Mouse (Mus musculus): ENCODE data around the gene Rarres1. TPM values are rescaled to one million over a fixed set of nuclear protein-coding genes. Genes with fewer than 3 reads are reported as not detected.
A peak's percentile ranks its signal among the peaks of the same experiment; 100 is the strongest.

Gene Rarres1
- polyA plus RNA-seq, 1 experiment: 0.03 TPM

DNA sequence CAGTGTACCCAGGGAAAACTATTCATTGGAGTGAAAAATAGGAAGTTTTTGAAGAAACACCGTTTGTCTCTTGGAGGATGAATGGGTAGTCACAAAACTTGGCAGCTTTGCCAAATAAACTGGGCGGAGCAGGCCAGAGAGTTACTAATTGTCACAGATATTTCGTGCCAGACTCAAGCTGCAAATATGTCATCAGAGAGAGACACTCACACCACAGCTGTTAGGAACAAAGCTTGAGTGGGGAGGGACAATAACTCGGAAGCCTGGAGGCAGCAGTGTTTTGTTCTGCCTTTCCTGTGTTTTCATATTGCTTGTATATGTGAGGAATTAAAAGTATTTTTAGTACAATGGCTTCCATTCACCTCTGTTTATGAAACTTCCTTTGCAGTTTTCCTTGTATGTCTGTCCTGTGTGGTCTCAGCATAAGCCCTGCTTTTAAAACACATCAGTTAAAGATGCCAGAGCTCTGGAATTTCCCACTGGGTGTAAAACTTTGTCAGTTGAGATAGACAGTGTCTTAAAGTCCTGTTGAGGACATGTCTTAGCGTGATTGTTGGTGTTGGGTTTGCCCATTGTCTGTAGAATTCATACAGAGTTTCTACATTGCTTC, 64.6 kb downstream of the Rarres1 start:
- no peaks in the 10 kb centered on the region for H3K4me1 ChIP-seq (ENCODE audit: control insufficient read depth)
- H3K36me3 ChIP-seq (ENCODE audit: control insufficient read depth): peaks cover 79% of the 10 kb centered on the region

GRCm38 (mm10) chr3:67449660-67450059, 65.7 kb downstream of the Rarres1 start:
- TF ChIP-seq TAL1 (IDR thresholded peaks at IDR 0.05; ENCODE audit: low read length) (no peak), GATA1 (IDR thresholded peaks at IDR 0.05; ENCODE audit: low read length) (no peak)
- Histone ChIP-seq H3K4me1 (ENCODE audit: control insufficient read depth) (no peaks in the 10 kb centered on the region), H3K9me3 (ENCODE audit: control insufficient read depth, low read length) (no peaks in the 10 kb centered on the region), H3K4me3 (replicated peaks) (no peak overlapping the region), H3K27me3 (ENCODE audit: control insufficient read depth) (no peaks in the 10 kb centered on the region), H3K36me3 (ENCODE audit: control insufficient read depth) (peaks cover 79% of the 10 kb centered on the region)

More for the DNA sequence above, 64.6 kb downstream of the Rarres1 start:
- no peak overlapping the region for H3K4me3 ChIP-seq (replicated peaks)
- TF ChIP-seq GATA1 (IDR thresholded peaks at IDR 0.05; ENCODE audit: low read length): no peak
- no peak for TF ChIP-seq TAL1 (IDR thresholded peaks at IDR 0.05; ENCODE audit: low read length)
- no peaks in the 10 kb centered on the region for H3K27me3 ChIP-seq (ENCODE audit: control insufficient read depth)
- H3K9me3 ChIP-seq (ENCODE audit: control insufficient read depth, low read length): no peaks in the 10 kb centered on the region

GRCm38 (mm10) chr3:67447143-67447542, 68.2 kb downstream of the Rarres1 start:
- no peaks in the 10 kb centered on the region for H3K4me1 ChIP-seq (ENCODE audit: control insufficient read depth)
- no peak overlapping the region for H3K4me3 ChIP-seq (replicated peaks)
- H3K9me3 ChIP-seq (ENCODE audit: control insufficient read depth, low read length): no peaks in the 10 kb centered on the region
- no peak for TF ChIP-seq TAL1 (IDR thresholded peaks at IDR 0.05; ENCODE audit: low read length)
- no peak for TF ChIP-seq GATA1 (IDR thresholded peaks at IDR 0.05; ENCODE audit: low read length)
- H3K36me3 ChIP-seq (ENCODE audit: control insufficient read depth): peaks cover 84% of the 10 kb centered on the region
- no peaks in the 10 kb centered on the region for H3K27me3 ChIP-seq (ENCODE audit: control insufficient read depth)

DNA sequence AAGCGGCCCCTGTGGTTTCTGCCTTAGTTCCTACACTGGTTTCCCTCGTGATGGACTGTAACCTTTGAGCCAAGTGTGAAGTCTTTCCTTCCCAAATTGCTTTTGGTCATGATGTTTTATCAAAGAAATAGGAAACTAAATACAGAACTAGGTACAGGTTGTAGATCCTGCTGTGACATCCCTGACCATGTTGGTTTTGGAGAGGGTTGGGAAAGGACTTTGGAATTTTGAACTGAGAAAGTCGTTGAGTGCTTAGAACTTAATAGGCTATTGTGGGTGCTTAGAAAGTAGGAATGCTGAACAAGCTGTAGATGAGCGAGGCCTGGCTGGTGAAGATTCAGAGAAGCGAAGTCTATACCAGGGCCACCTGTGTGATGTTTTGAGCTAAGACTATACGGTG, 81.3 kb downstream of the Rarres1 start:
- no peak overlapping the region for H3K4me3 ChIP-seq (replicated peaks)
- H3K36me3 ChIP-seq (ENCODE audit: control insufficient read depth): peaks cover 66% of the 10 kb centered on the region
- TF ChIP-seq GATA1 (IDR thresholded peaks at IDR 0.05; ENCODE audit: low read length) (no peak), TAL1 (IDR thresholded peaks at IDR 0.05; ENCODE audit: low read length) (no peak)
- no peaks in the 10 kb centered on the region for H3K9me3 ChIP-seq (ENCODE audit: control insufficient read depth, low read length)
- peaks cover 13% of the 10 kb centered on the region for H3K4me1 ChIP-seq (ENCODE audit: control insufficient read depth)
- no peaks in the 10 kb centered on the region for H3K27me3 ChIP-seq (ENCODE audit: control insufficient read depth)

DNA sequence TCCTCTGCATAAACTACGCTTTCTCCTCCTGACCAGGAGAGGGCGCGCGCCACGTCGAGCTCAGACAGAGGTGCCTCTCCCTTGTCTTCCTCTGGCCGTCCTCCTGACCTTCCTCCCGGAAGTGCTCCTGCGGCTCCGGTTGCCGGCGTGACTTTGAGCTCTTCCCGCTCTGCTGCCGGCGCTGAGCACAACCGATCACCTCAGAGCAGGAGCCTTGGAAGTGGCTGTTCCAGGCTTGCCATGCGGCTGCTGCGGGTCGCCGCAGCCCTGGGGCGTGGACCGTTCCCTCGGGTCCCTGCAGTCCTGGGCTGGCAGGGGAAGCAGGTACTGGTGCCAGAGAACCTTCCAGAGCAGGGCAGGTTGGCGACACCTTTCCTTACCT, 85.3 kb downstream of the Rarres1 start, which contains the start of gene Gfm1:
Gene Gfm1, plus strand, starts transcription at position 98 of the 382 bp plus-strand sequence.
- H3K9me3 ChIP-seq (ENCODE audit: control insufficient read depth, low read length): peaks cover 4% of the 10 kb centered on the region; the same call in 1 of the 2 replicates
- H3K36me3 ChIP-seq (ENCODE audit: control insufficient read depth): peaks cover 31% of the 10 kb centered on the region
- H3K27me3 ChIP-seq (ENCODE audit: control insufficient read depth): no peaks in the 10 kb centered on the region
- peak within 1 kb of the TSS; percentile 73 for H3K4me3 ChIP-seq (replicated peaks)
- H3K4me1 ChIP-seq (ENCODE audit: control insufficient read depth): peaks cover 13% of the 10 kb centered on the region
- TF ChIP-seq GATA1 (IDR thresholded peaks at IDR 0.05; ENCODE audit: low read length) (no peak), TAL1 (IDR thresholded peaks at IDR 0.05; ENCODE audit: low read length) (no peak)

- H3K4me3 ChIP-seq (replicated peaks): peak overlapping the region; percentile 73
- H3K36me3 ChIP-seq (ENCODE audit: control insufficient read depth): peaks cover 27% of the 10 kb centered on the region
- peaks cover 4% of the 10 kb centered on the region; the same call in 1 of the 2 replicates for H3K9me3 ChIP-seq (ENCODE audit: control insufficient read depth, low read length)
- no peaks in the 10 kb centered on the region for H3K27me3 ChIP-seq (ENCODE audit: control insufficient read depth)
- no peak for TF ChIP-seq TAL1 (IDR thresholded peaks at IDR 0.05; ENCODE audit: low read length)
- no peak for TF ChIP-seq GATA1 (IDR thresholded peaks at IDR 0.05; ENCODE audit: low read length)
- H3K4me1 ChIP-seq (ENCODE audit: control insufficient read depth): peaks cover 13% of the 10 kb centered on the region
These were observed 85.9 kb downstream of the Rarres1 start for GRCm38 (mm10) chr3:67429338-67429998.

Other genes with a start within 250 kb of the Rarres1 start
- 0.37 TPM in 1 of 2 replicates, not detected in the other for gene Mlf1, start 141.4 kb downstream of the Rarres1 start, polyA plus RNA-seq (2012)
- not detected in 2 replicates for gene Gm17402, start 140.4 kb downstream of the Rarres1 start, polyA plus RNA-seq (2012)
- 0.36 and 0.59 TPM in 2 replicates for gene Gfm1, start 85.4 kb downstream of the Rarres1 start, polyA plus RNA-seq (2012)
- gene Lxn, start 51.6 kb downstream of the Rarres1 start, polyA plus RNA-seq (2012): 0.20 and 0.21 TPM in 2 replicates
- 0.52 and 0.82 TPM in 2 replicates for gene Mfsd1, start 67.2 kb upstream of the Rarres1 start, polyA plus RNA-seq (2012)